Mouse (Mus musculus): ENCODE measurements around the gene Zbtb16.

- TF ChIP-seq POLR2A (IDR thresholded peaks at IDR 0.05; ENCODE audit: low read depth, low read length): no peak
- no peak for TF ChIP-seq CTCF (IDR thresholded peaks at IDR 0.05; ENCODE audit: extremely low read depth, insufficient read length, insufficient replicate concordance, low read depth, low read length)
These were observed 3.4 kb downstream of the Zbtb16 start for GRCm38 (mm10) chr9:48832473-48833100.
